Mouse (Mus musculus): ENCODE measurements around the gene Npy5r. TPM values are rescaled to one million over a fixed set of nuclear protein-coding genes. Genes with fewer than 3 reads are reported as not detected.
A peak's percentile ranks its signal among the peaks of the same experiment; 100 is the strongest.

Gene Npy5r
- total RNA-seq, 1 experiment = not detected

DNA sequence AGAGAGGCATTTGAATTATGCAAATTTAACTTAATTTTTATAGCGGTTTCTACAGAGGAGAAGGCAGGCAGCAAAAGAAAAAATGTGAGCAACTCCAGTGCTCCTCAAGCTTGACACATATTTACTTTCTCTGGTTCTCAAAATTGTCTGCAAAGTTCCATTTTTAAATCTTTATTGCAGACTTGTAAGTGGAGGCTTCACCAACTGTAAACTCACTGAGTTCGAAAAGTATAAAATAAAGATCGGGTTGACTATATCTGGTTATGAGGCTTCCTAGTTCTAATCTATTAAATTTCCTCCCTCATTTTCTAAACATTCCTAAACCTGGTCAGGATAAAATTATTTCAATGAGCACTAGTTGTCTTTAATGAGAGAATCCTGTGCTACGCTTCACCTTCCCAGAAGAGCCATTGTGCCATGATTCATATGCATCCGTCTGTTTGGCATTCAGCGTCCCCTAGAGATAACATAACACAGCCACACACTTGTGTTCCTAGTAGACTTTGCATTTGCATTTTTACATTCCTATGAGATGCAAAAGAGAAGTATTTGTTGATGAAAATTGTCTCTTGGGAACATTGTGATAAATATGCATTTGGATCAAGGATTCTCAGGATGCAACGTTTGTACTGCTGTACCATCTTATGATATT is 26.5 kb upstream of the Npy5r start:
- TF ChIP-seq MAFK (IDR thresholded peaks at IDR 0.05; ENCODE audit: insufficient read depth, low read depth, low read length) (no peak), CHD2 (IDR thresholded peaks at IDR 0.05; ENCODE audit: low read depth, low read length) (no peak), HCFC1 (IDR thresholded peaks at IDR 0.05; ENCODE audit: borderline replicate concordance, insufficient read depth, low read length) (no peak), ZC3H11A (IDR thresholded peaks at IDR 0.05; ENCODE audit: borderline replicate concordance, low read depth, low read length) (no peak), ZNF384 (IDR thresholded peaks at IDR 0.05; ENCODE audit: low read depth, low read length) (no peak)
- Histone ChIP-seq H3K4me3 (ENCODE audit: insufficient read depth in 1 of 2, low read depth in 1 of 2, low read length in 2 of 2, poor library complexity in 1 of 2, severe bottlenecking in 1 of 2) (no peak overlapping the region), H3K36me3 (ENCODE audit: control insufficient read depth, insufficient read depth, low read length, poor library complexity, severe bottlenecking) (no peaks in the 10 kb centered on the region), H3K9ac (ENCODE audit: insufficient read depth, low read depth, low read length, poor library complexity, severe bottlenecking) (no peak overlapping the region), H3K27ac (ENCODE audit: insufficient read depth, low read depth, low read length, poor library complexity, severe bottlenecking) (no peak overlapping the region), H3K4me1 (ENCODE audit: control insufficient read depth in 2 of 2, insufficient read depth in 2 of 2, low read length in 2 of 2, poor library complexity in 1 of 2) (no peaks in the 10 kb centered on the region), H3K9me3 (ENCODE audit: control insufficient read depth, insufficient read depth, low read depth, low read length) (no peaks in the 10 kb centered on the region)
- in situ Hi-C loops (cut with MboI; ENCODE audit: low sequenced_read_pairs in 2 of 2, unreplicated experiment in 2 of 2) = no loop called here
- DNase-seq (ENCODE audit: low read depth, low spot score) = no peak

DNA sequence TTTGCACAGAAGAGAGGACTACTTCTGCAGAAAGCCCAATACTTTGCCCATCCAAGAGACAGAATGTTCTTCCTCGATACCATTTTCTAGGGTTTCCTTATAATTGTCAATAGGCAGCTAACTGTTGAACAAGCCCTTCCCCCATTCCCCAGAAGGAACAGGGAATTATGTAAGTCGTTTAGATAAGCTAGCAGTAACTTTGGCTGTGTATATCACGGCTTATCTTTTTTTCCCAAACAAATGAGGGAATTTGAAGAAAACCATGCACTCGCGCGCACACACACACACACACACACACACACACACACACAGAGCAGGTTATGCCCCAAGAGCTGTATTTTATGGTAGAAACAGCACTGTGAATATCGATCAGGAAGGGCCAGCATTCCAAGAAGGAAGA is 10.9 kb upstream of the Npy5r start:
- in situ Hi-C loops (cut with MboI; ENCODE audit: low sequenced_read_pairs in 2 of 2, unreplicated experiment in 2 of 2) = no loop called here
- TF ChIP-seq ZC3H11A (IDR thresholded peaks at IDR 0.05; ENCODE audit: borderline replicate concordance, low read depth, low read length) = no peak
- no peak for TF ChIP-seq ZNF384 (IDR thresholded peaks at IDR 0.05; ENCODE audit: low read depth, low read length)
- no peak for TF ChIP-seq HCFC1 (IDR thresholded peaks at IDR 0.05; ENCODE audit: borderline replicate concordance, insufficient read depth, low read length)
- no peak for TF ChIP-seq MAFK (IDR thresholded peaks at IDR 0.05; ENCODE audit: insufficient read depth, low read depth, low read length)
- no peak for TF ChIP-seq CHD2 (IDR thresholded peaks at IDR 0.05; ENCODE audit: low read depth, low read length)

DNA sequence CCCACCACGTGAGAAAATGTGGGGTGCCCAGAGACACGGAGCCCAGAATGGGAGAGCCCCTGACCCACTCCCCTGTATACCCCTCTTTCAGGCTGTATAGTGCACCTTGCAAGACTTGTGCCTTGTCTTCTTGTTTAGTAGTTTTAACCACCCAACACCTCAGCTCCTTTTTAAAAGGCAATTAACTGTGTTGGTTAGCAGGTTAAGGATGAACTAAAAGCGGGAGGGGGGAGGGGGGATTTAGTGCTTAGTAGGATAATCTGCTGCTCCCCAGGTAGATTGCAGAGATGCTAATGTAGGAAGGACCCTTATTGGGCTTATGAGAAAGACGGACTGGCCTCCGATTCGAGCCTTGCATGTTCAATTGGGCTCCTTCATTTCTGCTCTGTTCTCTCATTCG is 10.1 kb upstream of the Npy5r start:
- in situ Hi-C loops (cut with MboI; ENCODE audit: low sequenced_read_pairs in 2 of 2, unreplicated experiment in 2 of 2) = no loop called here
- Histone ChIP-seq H3K36me3 (ENCODE audit: control insufficient read depth, insufficient read depth, low read length, poor library complexity, severe bottlenecking) (no peaks in the 10 kb centered on the region), H3K4me1 (ENCODE audit: control insufficient read depth in 2 of 2, insufficient read depth in 2 of 2, low read length in 2 of 2, poor library complexity in 1 of 2) (peaks cover 2% of the 10 kb centered on the region in 2 experiments; a peak in 1 of 4 replicates), H3K27ac (ENCODE audit: insufficient read depth, low read depth, low read length, poor library complexity, severe bottlenecking) (no peak overlapping the region), H3K9me3 (ENCODE audit: control insufficient read depth, insufficient read depth, low read depth, low read length) (no peaks in the 10 kb centered on the region), H3K9ac (ENCODE audit: insufficient read depth, low read depth, low read length, poor library complexity, severe bottlenecking) (no peak overlapping the region), H3K4me3 (ENCODE audit: insufficient read depth in 1 of 2, low read depth in 1 of 2, low read length in 2 of 2, poor library complexity in 1 of 2, severe bottlenecking in 1 of 2) (no peak overlapping the region)
- DNase-seq (ENCODE audit: low read depth, low spot score) = no peak
- no peak for TF ChIP-seq ZC3H11A (IDR thresholded peaks at IDR 0.05; ENCODE audit: borderline replicate concordance, low read depth, low read length)
- TF ChIP-seq HCFC1 (IDR thresholded peaks at IDR 0.05; ENCODE audit: borderline replicate concordance, insufficient read depth, low read length) = no peak
- no peak for TF ChIP-seq MAFK (IDR thresholded peaks at IDR 0.05; ENCODE audit: insufficient read depth, low read depth, low read length)
- TF ChIP-seq CHD2 (IDR thresholded peaks at IDR 0.05; ENCODE audit: low read depth, low read length) = no peak
- no peak for TF ChIP-seq ZNF384 (IDR thresholded peaks at IDR 0.05; ENCODE audit: low read depth, low read length)

More for the DNA sequence above, 10.9 kb upstream of the Npy5r start:
- H3K9me3 ChIP-seq (ENCODE audit: control insufficient read depth, insufficient read depth, low read depth, low read length) = no peaks in the 10 kb centered on the region
- no peak for DNase-seq (ENCODE audit: low read depth, low spot score)
- no peaks in the 10 kb centered on the region for H3K36me3 ChIP-seq (ENCODE audit: control insufficient read depth, insufficient read depth, low read length, poor library complexity, severe bottlenecking)
- H3K4me3 ChIP-seq (ENCODE audit: insufficient read depth in 1 of 2, low read depth in 1 of 2, low read length in 2 of 2, poor library complexity in 1 of 2, severe bottlenecking in 1 of 2) = no peak overlapping the region
- no peak overlapping the region for H3K27ac ChIP-seq (ENCODE audit: insufficient read depth, low read depth, low read length, poor library complexity, severe bottlenecking)
- peaks cover 2% of the 10 kb centered on the region in 2 experiments; a peak in 1 of 4 replicates for H3K4me1 ChIP-seq (ENCODE audit: control insufficient read depth in 2 of 2, insufficient read depth in 2 of 2, low read length in 2 of 2, poor library complexity in 1 of 2)
- H3K9ac ChIP-seq (ENCODE audit: insufficient read depth, low read depth, low read length, poor library complexity, severe bottlenecking) = no peak overlapping the region

DNA sequence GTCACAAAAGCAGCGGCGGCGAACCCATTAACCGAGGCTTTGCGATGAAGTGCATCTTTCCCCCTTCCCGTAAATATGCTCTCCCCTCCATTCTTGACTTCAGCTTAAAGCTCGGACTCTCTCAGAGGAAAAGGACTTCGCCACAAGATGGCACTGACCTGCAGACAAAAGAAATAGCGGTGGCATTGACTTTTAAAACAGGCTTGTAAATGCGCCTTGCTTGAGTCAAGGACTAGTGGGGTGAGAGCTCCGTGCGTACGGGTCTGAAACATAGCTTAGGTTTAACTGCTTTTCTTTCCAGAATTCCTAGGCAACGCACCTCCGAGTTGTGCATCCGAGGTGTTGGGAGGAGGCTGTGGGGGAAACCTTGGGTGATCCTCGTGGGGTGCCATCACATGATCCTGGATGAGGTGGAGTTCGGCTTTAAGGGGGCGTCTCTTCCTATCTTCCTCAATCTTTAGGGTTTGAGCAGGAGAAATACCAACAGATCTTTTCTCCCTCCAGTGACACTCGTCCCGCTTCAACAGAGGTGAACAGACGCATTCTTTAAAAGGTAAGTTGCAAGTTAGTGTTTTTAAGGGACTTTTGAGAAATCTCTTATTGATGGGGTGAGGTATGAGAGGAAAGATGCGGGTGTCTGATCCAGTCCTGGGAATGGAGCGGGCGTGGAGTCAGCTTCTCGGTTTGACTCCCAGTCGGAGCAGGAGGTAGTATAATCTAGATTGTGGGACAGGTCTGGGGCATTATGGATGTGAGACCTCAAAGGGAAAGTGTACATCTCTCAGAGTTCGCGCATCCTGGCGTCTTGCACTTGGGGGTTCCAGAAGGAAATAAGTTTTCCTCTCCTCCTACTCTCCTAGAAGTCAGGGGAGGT is 9.3 kb upstream of the Npy5r start, which contains the start of gene Npy1r:
Gene Npy1r, plus strand, starts transcription at position 223 of the 874 bp plus-strand sequence.
- H3K4me3 ChIP-seq (ENCODE audit: insufficient read depth in 1 of 2, low read depth in 1 of 2, low read length in 2 of 2, poor library complexity in 1 of 2, severe bottlenecking in 1 of 2) = peak within 1 kb of the TSS; percentile 36 to 55
- no peak for TF ChIP-seq ZC3H11A (IDR thresholded peaks at IDR 0.05; ENCODE audit: borderline replicate concordance, low read depth, low read length)
- no peak for TF ChIP-seq MAFK (IDR thresholded peaks at IDR 0.05; ENCODE audit: insufficient read depth, low read depth, low read length)
- no peak for TF ChIP-seq HCFC1 (IDR thresholded peaks at IDR 0.05; ENCODE audit: borderline replicate concordance, insufficient read depth, low read length)
- TF ChIP-seq CHD2 (IDR thresholded peaks at IDR 0.05; ENCODE audit: low read depth, low read length) = no peak
- TF ChIP-seq ZNF384 (IDR thresholded peaks at IDR 0.05; ENCODE audit: low read depth, low read length) = no peak
- peaks cover 2% of the 10 kb centered on the region in 2 experiments; a peak in 1 of 4 replicates for H3K4me1 ChIP-seq (ENCODE audit: control insufficient read depth in 2 of 2, insufficient read depth in 2 of 2, low read length in 2 of 2, poor library complexity in 1 of 2)
- no peak for DNase-seq (ENCODE audit: low read depth, low spot score)
- no peak within 1 kb of the TSS for H3K27ac ChIP-seq (ENCODE audit: insufficient read depth, low read depth, low read length, poor library complexity, severe bottlenecking)
- H3K36me3 ChIP-seq (ENCODE audit: control insufficient read depth, insufficient read depth, low read length, poor library complexity, severe bottlenecking) = no peaks in the 10 kb centered on the region
- H3K9ac ChIP-seq (ENCODE audit: insufficient read depth, low read depth, low read length, poor library complexity, severe bottlenecking) = no peak within 1 kb of the TSS; the same call in 1 of the 2 replicates
- no peaks in the 10 kb centered on the region for H3K9me3 ChIP-seq (ENCODE audit: control insufficient read depth, insufficient read depth, low read depth, low read length)
- in situ Hi-C loops (cut with MboI; ENCODE audit: low sequenced_read_pairs in 2 of 2, unreplicated experiment in 2 of 2) = no loop called here

Data from ES-E14 (cell line).